Mouse (Mus musculus): ENCODE measurements around the gene Lage3. TPM values are rescaled to one million over a fixed set of nuclear protein-coding genes. Genes with fewer than 3 reads are reported as not detected.

Gene Lage3
- total and polyA plus RNA-seq, 3 experiments: 52.7 to 88.1 TPM; not detected in 1

- peak within 1 kb of the TSS; percentile 83 for H3K27ac ChIP-seq (ENCODE audit: control insufficient read depth, low read depth, low read length)
Observed at GRCm38 (mm10) chrX:74392535-74393443, 39.4 kb upstream of the Lage3 start, which contains the start of the genes Fam3a and Ikbkg. Gene Fam3a (minus strand): TSS chrX:74393272. Gene Ikbkg (plus strand): TSS chrX:74393290.

GRCm38 (mm10) chrX:74388153-74388552 is 34.7 kb upstream of the Lage3 start:
- TF ChIP-seq TAL1 (IDR thresholded peaks at IDR 0.05; ENCODE audit: low read length) (peak; percentile 83), EP300 (IDR thresholded peaks at IDR 0.05; ENCODE audit: low read depth in 1 of 2, low read length in 2 of 2) (peak in 1 of 2 experiments; percentile 21; a peak in 1 of 4 replicates), CHD2 (IDR thresholded peaks at IDR 0.05; ENCODE audit: low read length) (no peak), GATA1 (IDR thresholded peaks at IDR 0.05; ENCODE audit: low read depth, low read length) (peak; percentile 25; the same call in 1 of the 2 replicates)
- Histone ChIP-seq H3K36me3 (ENCODE audit: control insufficient read depth in 1 of 2, insufficient read depth in 2 of 2, low read length in 2 of 2) (peaks cover 0 to 7% of the 10 kb centered on the region in 2 experiments; a peak in 2 of 4 replicates), H3K9me3 (replicated peaks; ENCODE audit: insufficient read depth, low read length) (no peaks in the 10 kb centered on the region), H3K27me3 (ENCODE audit: control insufficient read depth in 1 of 2, insufficient read depth in 2 of 2, low read length in 2 of 2) (no peaks in the 10 kb centered on the region), H3K9ac (ENCODE audit: control insufficient read depth, low read depth, low read length, poor library complexity, severe bottlenecking) (no peak overlapping the region), H3K27ac (ENCODE audit: control insufficient read depth, low read depth, low read length) (no peak overlapping the region), H3K4me3 (ENCODE audit: control insufficient read depth in 1 of 2, insufficient read depth in 1 of 2, low read depth in 2 of 2, low read length in 2 of 2) (no peak overlapping the region), H3K79me2 (ENCODE audit: control insufficient read depth, insufficient read depth, low read length, poor library complexity) (no peaks in the 10 kb centered on the region; the same call in 1 of the 2 replicates), H3K4me1 (ENCODE audit: control insufficient read depth in 1 of 2, insufficient read depth in 2 of 2, low read length in 2 of 2) (peaks cover 0 to 5% of the 10 kb centered on the region in 2 experiments; a peak in 1 of 4 replicates)
- peak; percentile 39 for DNase-seq (ENCODE audit: low read depth, low spot score)

More at GRCm38 (mm10) chrX:74392535-74393443, 39.4 kb upstream of the Lage3 start, which contains the start of the genes Fam3a and Ikbkg:
- TF ChIP-seq USF1 (IDR thresholded peaks at IDR 0.05; ENCODE audit: low read depth, low read length) (no peak), SIN3A (IDR thresholded peaks at IDR 0.05; ENCODE audit: low read length) (no peak), EP300 (IDR thresholded peaks at IDR 0.05; ENCODE audit: low read depth in 1 of 2, low read length in 2 of 2) (no peak), ZC3H11A (IDR thresholded peaks at IDR 0.05; ENCODE audit: low read depth, low read length) (no peak), JUND (IDR thresholded peaks at IDR 0.05; ENCODE audit: low read depth, low read length) (peak; percentile 42; the same call in 1 of the 2 replicates), TCF12 (IDR thresholded peaks at IDR 0.05; ENCODE audit: low read depth, low read length) (peak; percentile 32; the same call in 1 of the 2 replicates), MEF2A (IDR thresholded peaks at IDR 0.05; ENCODE audit: extremely low read depth, insufficient replicate concordance, low read depth, low read length, poor library complexity, severe bottlenecking) (no peak), HCFC1 (IDR thresholded peaks at IDR 0.05; ENCODE audit: low read depth, low read length) (peak; percentile 73), MAFK (IDR thresholded peaks at IDR 0.05; ENCODE audit: borderline replicate concordance, low read depth, low read length) (no peak), NELFE (IDR thresholded peaks at IDR 0.05; ENCODE audit: low read depth, low read length) (peak; percentile 73), GATA1 (IDR thresholded peaks at IDR 0.05; ENCODE audit: low read depth, low read length) (0 out of 2 replicates have a peak, but pooled peaks have one; percentile 33), CTCF (IDR thresholded peaks at IDR 0.05 in 2 of 3, conservative IDR thresholded peaks at IDR 0.05 in 1 of 3; ENCODE audit: control insufficient read depth in 1 of 3, insufficient read depth in 1 of 3, low read depth in 2 of 3, low read length in 3 of 3, poor library complexity in 1 of 3, severe bottlenecking in 1 of 3) (peak in 1 of 3 experiments; percentile 20; a peak in 1 of 6 replicates), MYB (IDR thresholded peaks at IDR 0.05; ENCODE audit: low read depth, low read length) (no peak), TBP (IDR thresholded peaks at IDR 0.05; ENCODE audit: low read depth, low read length) (peak; percentile 65; the same call in 1 of the 2 replicates), ZKSCAN1 (IDR thresholded peaks at IDR 0.05; ENCODE audit: low read depth, low read length) (no peak), POLR2A (IDR thresholded peaks at IDR 0.05; ENCODE audit: control insufficient read depth in 1 of 2, insufficient read depth in 1 of 2, low read depth in 1 of 2, low read length in 2 of 2, poor library complexity in 1 of 2) (peak; percentile 44 to 80; a peak in 3 of 4 replicates), MXI1 (IDR thresholded peaks at IDR 0.05; ENCODE audit: low read depth, low read length) (peak; percentile 35; the same call in 1 of the 2 replicates), ELF1 (IDR thresholded peaks at IDR 0.05; ENCODE audit: low read depth, low read length) (no peak), MAX (IDR thresholded peaks at IDR 0.05; ENCODE audit: low read length) (no peak), POLR2AphosphoS5 (IDR thresholded peaks at IDR 0.05; ENCODE audit: borderline replicate concordance, low read depth, low read length) (no peak), SMC3 (IDR thresholded peaks at IDR 0.05; ENCODE audit: low read depth, low read length) (no peak), TAL1 (IDR thresholded peaks at IDR 0.05; ENCODE audit: low read length) (peak; percentile 46), ZNF384 (IDR thresholded peaks at IDR 0.05; ENCODE audit: low read depth, low read length) (no peak), E2F4 (IDR thresholded peaks at IDR 0.05; ENCODE audit: borderline replicate concordance, low read depth, low read length) (no peak), GABPA (IDR thresholded peaks at IDR 0.05; ENCODE audit: low read depth, low read length) (no peak), ZMIZ1 (IDR thresholded peaks at IDR 0.05; ENCODE audit: low read depth, low read length) (no peak), ETS1 (IDR thresholded peaks at IDR 0.05; ENCODE audit: low read depth, low read length) (no peak), RAD21 (IDR thresholded peaks at IDR 0.05; ENCODE audit: low read depth, low read length) (peak; percentile 0; the same call in 1 of the 2 replicates), USF2 (IDR thresholded peaks at IDR 0.05; ENCODE audit: borderline replicate concordance in 1 of 2, insufficient read depth in 1 of 2, low read depth in 1 of 2, low read length in 2 of 2) (no peak), CHD2 (IDR thresholded peaks at IDR 0.05; ENCODE audit: low read length) (no peak)
- Histone ChIP-seq H3K36me3 (ENCODE audit: control insufficient read depth in 1 of 2, insufficient read depth in 2 of 2, low read length in 2 of 2) (peaks cover 0 to 10% of the 10 kb centered on the region in 2 experiments; a peak in 2 of 4 replicates), H3K27me3 (ENCODE audit: control insufficient read depth in 1 of 2, insufficient read depth in 2 of 2, low read length in 2 of 2) (no peaks in the 10 kb centered on the region), H3K4me3 (ENCODE audit: control insufficient read depth in 1 of 2, insufficient read depth in 1 of 2, low read depth in 2 of 2, low read length in 2 of 2) (peak within 1 kb of the TSS; percentile 80 to 85), H3K9ac (ENCODE audit: control insufficient read depth, low read depth, low read length, poor library complexity, severe bottlenecking) (peak within 1 kb of the TSS; percentile 79), H3K79me2 (ENCODE audit: control insufficient read depth, insufficient read depth, low read length, poor library complexity) (no peaks in the 10 kb centered on the region; the same call in 1 of the 2 replicates), H3K9me3 (replicated peaks; ENCODE audit: insufficient read depth, low read length) (no peaks in the 10 kb centered on the region), H3K4me1 (ENCODE audit: control insufficient read depth in 1 of 2, insufficient read depth in 2 of 2, low read length in 2 of 2) (peaks cover 0 to 6% of the 10 kb centered on the region in 2 experiments; a peak in 1 of 4 replicates)
- DNase-seq (ENCODE audit: low read depth, low spot score): peak; percentile 94
